Mouse (Mus musculus) cortical plate, adult 2 months (tissue): ENCODE measurements at regions not wholly inside any gene's neighbourhood (a gene's known extent, or its start where the extent isn't known, plus 50 kb on each side); places are given as distances from the start of the nearest gene placed in this dataset.
A peak's percentile ranks its signal among the peaks of the same experiment; 100 is the strongest.

Experiments used
- H3K27ac ChIP-seq: fragments of 200-500 bp; 2 replicates; pipeline ENCODE4 v1.5.1; 2012; ENCODE audit warnings: low read length, control low read depth, inconsistent platforms; ENCODE audit not compliant: insufficient read depth
- H3K4me1 ChIP-seq: fragments of 200-500 bp; 2 replicates; pipeline ENCODE4 v1.6.1; 2011; ENCODE audit warnings: low read length; ENCODE audit not compliant: control insufficient read depth, insufficient read depth
- H3K4me3 ChIP-seq: fragments of 200-500 bp; 2 replicates; pipeline ENCODE4 v1.5.1; 2011; ENCODE audit warnings: mild to moderate bottlenecking, low read length, control low read depth; ENCODE audit not compliant: insufficient read depth
- CTCF ChIP-seq: fragments of 200-500 bp; IDR thresholded peaks from 2 replicates; pipeline ENCODE4 v1.5.1; 2011; ENCODE audit warnings: mild to moderate bottlenecking, control low read depth, low read length; ENCODE audit not compliant: insufficient read depth; ENCODE audit errors: extremely low read depth
- POLR2A ChIP-seq: fragments of 200-500 bp; IDR thresholded peaks from 2 replicates; pipeline ENCODE4 v1.6.1; 2011; ENCODE audit warnings: mild to moderate bottlenecking, low read length, control low read depth; ENCODE audit not compliant: insufficient read depth; ENCODE audit errors: extremely low read depth

GRCm38 (mm10) chr8:15311045-15311444, 265.2 kb upstream of the BB014433 start:
- Histone ChIP-seq H3K27ac (no peak overlapping the region), H3K4me1 (no peaks in the 10 kb centered on the region), H3K4me3 (no peak overlapping the region)
- TF ChIP-seq CTCF: peak; percentile 43
- no peak for TF ChIP-seq POLR2A

DNA sequence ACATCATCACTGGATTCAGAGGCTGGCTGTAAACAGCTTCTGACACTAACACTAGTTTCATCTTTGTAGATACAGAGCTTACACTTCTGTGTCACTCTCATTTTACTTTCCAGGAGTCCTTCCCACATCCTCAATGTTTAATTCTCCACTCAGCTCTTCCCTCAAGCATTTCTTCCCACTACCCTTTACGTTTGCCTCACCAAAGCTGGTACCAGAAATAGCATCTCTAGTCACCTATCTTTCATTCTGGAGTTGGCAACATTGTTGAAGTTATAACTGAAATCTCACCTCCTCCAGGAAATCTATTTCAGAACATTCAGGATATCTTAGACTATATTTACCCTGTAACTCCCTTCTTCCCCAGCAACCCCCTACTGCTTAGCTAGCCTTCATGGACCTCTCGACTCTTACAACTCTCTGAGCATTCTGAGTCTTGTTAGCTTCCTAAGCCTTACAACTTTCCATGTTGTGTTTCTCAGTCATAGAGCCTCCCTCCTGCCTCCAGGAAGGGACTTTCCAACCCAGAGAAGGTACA, 258.3 kb upstream of the BB014433 start:
- TF ChIP-seq POLR2A (no peak), CTCF (no peak)
- Histone ChIP-seq H3K4me1 (peaks cover 3% of the 10 kb centered on the region; the same call in 1 of the 2 replicates), H3K4me3 (no peak overlapping the region), H3K27ac (peak overlapping the region; percentile 12; the same call in 1 of the 2 replicates)

- H3K4me1 ChIP-seq: no peaks in the 10 kb centered on the region
- H3K27ac ChIP-seq: no peak overlapping the region
- TF ChIP-seq POLR2A (no peak), CTCF (no peak)
- H3K4me3 ChIP-seq: no peak overlapping the region
Observed at GRCm38 (mm10) chr8:15273775-15274174, 227.9 kb upstream of the BB014433 start.

DNA sequence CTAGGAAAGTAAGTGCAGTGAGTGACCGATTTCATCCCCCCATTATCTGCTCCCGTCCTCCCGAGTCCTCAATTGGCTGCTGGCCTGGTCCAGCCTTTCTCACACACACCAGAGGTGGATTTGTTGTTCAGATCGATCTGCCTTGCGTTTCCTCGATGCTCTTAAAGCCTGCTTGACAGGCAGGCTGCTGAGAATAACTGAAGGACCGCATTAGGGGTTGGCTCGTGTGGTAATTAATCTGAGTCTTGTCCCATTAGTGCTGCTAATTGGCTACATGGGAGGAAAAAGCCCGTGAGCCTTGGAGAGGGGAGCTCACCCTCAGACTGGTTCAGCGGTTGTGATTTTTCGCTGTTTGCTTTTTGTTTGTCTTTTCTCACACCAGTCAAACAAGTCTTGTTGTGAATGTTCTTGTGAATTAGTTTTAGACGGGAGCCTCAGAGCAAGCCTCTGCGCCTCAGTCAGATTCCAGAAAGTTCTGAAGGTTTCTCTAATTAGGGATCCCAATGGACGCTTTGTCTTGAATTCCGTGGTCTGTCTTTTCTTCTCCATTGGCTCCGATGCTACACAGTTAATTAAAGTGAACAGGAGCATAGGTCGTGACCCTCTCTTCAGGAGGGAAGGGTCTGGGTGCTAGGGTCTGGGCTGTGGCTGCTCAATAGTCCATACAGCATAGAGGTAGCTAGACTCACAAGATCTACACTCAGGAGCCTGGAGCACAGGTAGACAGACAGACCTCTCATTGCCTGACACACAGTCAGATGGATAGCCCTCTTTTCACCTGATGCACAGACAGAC, 226.1 kb upstream of the BB014433 start:
- TF ChIP-seq POLR2A: no peak
- no peak for TF ChIP-seq CTCF
- H3K4me3 ChIP-seq: no peak overlapping the region
- H3K4me1 ChIP-seq: no peaks in the 10 kb centered on the region
- no peak overlapping the region for H3K27ac ChIP-seq

GRCm38 (mm10) chr8:15270290-15270689, 224.4 kb upstream of the BB014433 start:
- no peak overlapping the region for H3K27ac ChIP-seq
- H3K4me3 ChIP-seq: no peak overlapping the region
- TF ChIP-seq POLR2A: no peak
- TF ChIP-seq CTCF: peak; percentile 86
- H3K4me1 ChIP-seq: no peaks in the 10 kb centered on the region

GRCm38 (mm10) chr8:15244770-15245485, 199.1 kb upstream of the BB014433 start:
- TF ChIP-seq POLR2A: no peak
- no peaks in the 10 kb centered on the region; the same call in 1 of the 2 replicates for H3K4me1 ChIP-seq
- no peak overlapping the region for H3K4me3 ChIP-seq
- 0 out of 2 replicates have a peak overlapping the region, but pooled peaks have one; percentile 28 for H3K27ac ChIP-seq

DNA sequence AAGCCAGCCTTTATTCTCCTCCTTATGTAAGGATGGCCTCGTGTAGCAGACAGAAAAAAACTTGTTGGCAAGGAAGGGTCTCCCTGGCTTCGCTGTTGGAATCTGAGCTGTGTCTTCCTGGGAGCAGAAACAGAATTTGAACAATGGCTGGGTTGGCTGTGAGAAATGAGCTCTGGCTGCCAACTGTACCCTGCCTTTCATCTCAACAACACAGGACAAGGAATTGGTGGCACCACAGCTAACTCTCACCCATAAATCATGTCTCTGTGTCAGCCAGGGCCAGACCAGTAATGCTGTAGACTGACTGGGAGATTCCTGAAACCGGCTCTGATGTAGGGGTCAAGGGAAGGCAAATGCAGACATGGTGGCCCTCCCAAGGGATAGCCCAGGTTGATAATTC, 189.5 kb upstream of the BB014433 start:
- H3K27ac ChIP-seq: no peak overlapping the region
- TF ChIP-seq CTCF (no peak), POLR2A (no peak)
- peaks cover 2% of the 10 kb centered on the region; the same call in 1 of the 2 replicates for H3K4me1 ChIP-seq
- no peak overlapping the region for H3K4me3 ChIP-seq

GRCm38 (mm10) chr8:15233241-15233640, 187.4 kb upstream of the BB014433 start:
- peaks cover 7% of the 10 kb centered on the region; the same call in 1 of the 2 replicates for H3K4me1 ChIP-seq
- no peak overlapping the region for H3K4me3 ChIP-seq
- TF ChIP-seq CTCF (no peak), POLR2A (no peak)
- no peak overlapping the region for H3K27ac ChIP-seq

- TF ChIP-seq POLR2A (no peak), CTCF (no peak)
- peaks cover 7% of the 10 kb centered on the region; the same call in 1 of the 2 replicates for H3K4me1 ChIP-seq
- no peak overlapping the region for H3K4me3 ChIP-seq
- H3K27ac ChIP-seq: 0 out of 2 replicates have a peak overlapping the region, but pooled peaks have one; percentile 14
Observed at GRCm38 (mm10) chr8:15230217-15230616, 184.3 kb upstream of the BB014433 start.
